Mouse (Mus musculus) MEL-GATA-1-ER (cell line): ENCODE data around the gene 4930590J08Rik.
"Not testable (repeated sequence)": the region's sequence is repeated elsewhere in the genome, so short reads cannot be mapped to it uniquely, and the experiment has no call there.

Experiments used
- DNase-seq: peaks from one replicate; pipeline ENCODE4 v3.0.0-alpha.2; 2012; ENCODE audit warnings: low read depth; ENCODE audit errors: extremely low read depth

4930590J08Rik gene

GRCm38 (mm10) chr6:91902509-91902908, at the start of gene 4930590J08Rik:
Gene 4930590J08Rik (plus strand): TSS chr6:91902809.
- DNase-seq: not testable (repeated sequence)

DNA sequence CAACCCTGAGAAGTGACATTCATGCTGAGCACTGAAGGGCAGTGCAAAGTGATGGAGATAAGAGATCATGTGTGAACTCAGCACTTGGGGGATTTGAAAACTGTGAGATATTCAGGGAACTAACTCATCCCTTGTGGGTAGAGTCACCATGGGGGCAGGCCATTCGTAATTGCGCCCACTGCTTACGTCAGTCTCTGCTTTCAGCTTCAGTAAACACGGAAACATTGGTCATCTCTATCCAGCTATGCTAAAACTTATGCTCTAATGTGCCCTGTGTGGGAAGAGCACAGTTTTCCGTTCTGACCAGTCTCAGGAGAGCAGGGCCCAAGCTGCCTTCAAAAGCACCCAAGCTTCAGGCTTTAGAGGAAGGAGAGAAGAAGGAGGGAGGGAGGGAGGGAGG, 44.3 kb upstream of the 4930590J08Rik start:
- DNase-seq: no peak

DNA sequence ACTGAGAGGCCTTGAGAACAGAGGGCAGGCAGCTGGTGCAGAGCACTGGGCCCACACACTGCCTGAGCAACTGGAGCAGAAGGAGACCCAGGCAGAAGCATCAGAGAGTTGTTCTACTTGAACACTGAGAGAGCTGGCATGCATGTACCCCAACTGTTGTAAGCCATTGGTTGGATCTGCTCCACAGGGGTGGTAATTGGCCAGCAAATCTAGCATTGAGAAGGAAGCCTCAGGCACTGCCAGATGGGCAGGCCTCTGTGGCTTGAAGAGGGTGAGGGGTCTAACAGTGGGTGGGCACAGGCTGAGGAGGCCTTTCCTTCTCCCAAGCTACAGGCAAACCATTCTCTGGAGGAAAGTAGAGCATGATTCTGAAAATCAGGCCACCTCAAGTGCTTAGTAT, 39.8 kb upstream of the 4930590J08Rik start:
- no peak for DNase-seq

- no peak for DNase-seq
These were observed 38.0 kb upstream of the 4930590J08Rik start for GRCm38 (mm10) chr6:91864595-91864994.

- DNase-seq: no peak
These were observed 37.0 kb upstream of the 4930590J08Rik start for GRCm38 (mm10) chr6:91865601-91866000.

GRCm38 (mm10) chr6:91868091-91868490, 34.5 kb upstream of the 4930590J08Rik start:
- no peak for DNase-seq

DNA sequence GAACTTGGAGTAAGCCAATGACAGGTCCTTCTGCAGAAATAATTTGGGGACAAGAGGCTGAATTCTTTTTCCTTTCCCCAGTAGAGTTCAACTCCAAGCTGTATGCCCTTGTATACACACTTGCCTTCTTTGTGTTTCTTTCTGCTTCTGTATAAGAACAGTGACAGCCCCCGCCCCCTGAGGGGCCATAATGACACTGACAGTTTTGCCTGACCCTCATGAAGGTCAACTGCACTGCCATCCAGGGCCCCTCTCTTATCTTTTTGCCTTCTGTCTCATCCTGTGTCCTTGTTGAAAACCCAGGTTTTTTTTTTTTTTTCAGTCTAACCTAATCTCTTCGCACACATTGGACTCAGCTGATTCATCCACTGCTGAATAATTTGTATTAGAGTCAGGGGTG, 29.8 kb upstream of the 4930590J08Rik start:
- DNase-seq: no peak

DNA sequence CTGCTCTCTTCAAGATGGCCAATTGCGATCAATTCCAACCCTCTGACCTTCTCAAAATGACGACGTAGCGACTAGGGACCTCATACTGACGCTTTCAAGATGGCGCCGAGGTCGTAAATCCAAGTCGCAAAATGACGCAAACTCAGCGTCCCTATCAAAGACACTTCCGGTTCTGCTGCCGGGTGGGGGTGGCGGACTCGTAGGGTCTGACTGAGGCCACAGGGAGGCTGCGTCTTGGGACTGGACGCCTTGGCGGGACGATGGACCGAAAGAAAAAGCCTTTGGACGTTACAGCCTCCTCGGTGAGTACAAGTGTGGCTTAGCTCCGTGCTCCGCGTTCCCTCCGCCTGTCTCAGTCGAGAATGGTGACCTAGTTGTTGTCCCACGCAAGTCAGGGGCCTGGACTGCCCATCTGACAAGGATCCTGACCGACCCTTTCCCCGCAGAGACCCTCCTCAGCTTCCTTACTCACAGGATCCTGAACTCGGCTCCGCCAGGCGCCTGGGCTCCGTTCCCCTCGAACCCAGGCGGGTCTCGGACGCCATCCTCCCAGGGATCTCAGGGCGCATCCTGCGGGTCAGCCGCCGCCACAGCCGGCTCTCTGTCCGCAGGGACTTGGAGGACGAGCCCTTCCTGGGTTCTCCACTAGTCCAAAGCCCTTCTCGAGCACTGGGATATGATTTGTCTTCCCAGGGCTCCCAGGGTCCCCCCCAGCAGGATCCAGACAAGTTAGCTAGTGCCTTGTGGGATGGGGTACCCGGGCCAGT, 24.5 kb upstream of the 4930590J08Rik start, which contains the start of gene Ccdc174:
TSS of gene Ccdc174 (plus strand) at position 169 of the 767 bp plus-strand sequence.
- DNase-seq: peak; percentile 97

DNA sequence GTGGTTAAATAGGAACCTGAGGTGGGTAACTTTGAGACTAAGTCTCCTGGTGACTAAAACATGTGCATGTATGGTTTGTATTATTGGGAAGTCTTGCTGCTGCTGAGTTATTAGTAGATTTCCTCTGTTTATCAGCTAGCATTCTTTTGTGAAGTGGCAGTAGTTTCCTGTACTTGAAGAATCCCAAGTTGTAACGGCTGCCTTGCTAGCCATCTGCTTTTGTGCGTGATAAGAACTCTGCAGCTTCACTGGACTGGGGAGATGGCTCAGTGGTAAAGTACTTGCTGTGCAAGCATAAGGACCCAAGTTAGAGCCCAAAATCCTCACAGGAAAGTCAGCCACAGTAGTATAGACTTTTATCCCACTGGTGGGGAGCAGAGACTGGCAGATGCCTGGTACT, 18.8 kb upstream of the 4930590J08Rik start:
- DNase-seq: no peak

GRCm38 (mm10) chr6:91889255-91889906, 13.2 kb upstream of the 4930590J08Rik start:
- no peak for DNase-seq

DNA sequence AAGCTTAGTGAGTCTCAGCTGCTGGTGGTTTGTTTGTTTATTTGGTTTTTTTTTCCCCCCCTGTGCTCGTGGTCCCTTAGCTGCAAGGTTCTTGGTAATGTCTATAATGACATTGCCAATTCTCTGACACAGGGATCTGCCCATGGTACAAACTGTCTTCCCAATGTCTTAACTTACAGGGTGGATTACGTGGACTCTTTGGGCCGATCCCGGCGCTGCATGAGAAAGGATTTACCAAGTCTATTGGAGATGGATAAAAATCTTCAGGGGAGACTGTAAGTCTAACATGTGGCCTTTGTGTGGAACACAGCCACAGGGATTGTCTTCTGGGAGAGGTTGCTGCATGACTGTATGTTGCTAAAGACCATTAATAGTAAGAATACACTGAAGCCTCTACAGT, 12.0 kb upstream of the 4930590J08Rik start:
- no peak for DNase-seq

- DNase-seq: no peak
These were observed 10.8 kb upstream of the 4930590J08Rik start for GRCm38 (mm10) chr6:91891776-91892175.

- DNase-seq: no peak
These were observed 5.8 kb upstream of the 4930590J08Rik start for GRCm38 (mm10) chr6:91896783-91897182.

GRCm38 (mm10) chr6:91901505-91901904, 1.1 kb upstream of the 4930590J08Rik start:
- DNase-seq: peak; percentile 38

GRCm38 (mm10) chr6:91914011-91914410, 11.4 kb downstream of the 4930590J08Rik start:
- DNase-seq: no peak

- DNase-seq: no peak
These were observed 14.7 kb downstream of the 4930590J08Rik start for GRCm38 (mm10) chr6:91917286-91917685.

- no peak for DNase-seq
These were observed 15.1 kb downstream of the 4930590J08Rik start for GRCm38 (mm10) chr6:91917716-91918115.

GRCm38 (mm10) chr6:91931231-91931630, 28.6 kb downstream of the 4930590J08Rik start:
- DNase-seq: no peak

DNA sequence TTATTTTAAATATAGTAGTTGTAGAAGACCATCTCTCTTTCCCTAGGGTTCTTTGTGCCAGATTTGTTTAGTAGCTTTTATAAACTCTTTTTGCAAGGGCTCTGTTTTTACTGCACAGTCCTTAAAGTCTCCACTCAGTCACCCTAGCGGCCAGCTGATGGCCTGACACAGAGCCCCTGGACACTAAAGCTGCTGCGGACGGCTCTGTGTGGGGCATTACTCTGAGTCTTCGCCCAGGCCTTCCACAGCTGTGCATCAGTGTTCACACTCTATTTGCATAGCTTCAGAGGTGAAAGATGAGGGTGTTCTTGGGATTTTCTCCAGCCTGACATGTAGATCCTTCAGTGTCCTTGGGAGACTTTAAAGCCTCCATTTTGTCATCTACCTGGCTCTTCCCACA, 35.9 kb downstream of the 4930590J08Rik start:
- no peak for DNase-seq

- DNase-seq: no peak
These were observed 45.8 kb downstream of the 4930590J08Rik start for GRCm38 (mm10) chr6:91948426-91948825.

DNA sequence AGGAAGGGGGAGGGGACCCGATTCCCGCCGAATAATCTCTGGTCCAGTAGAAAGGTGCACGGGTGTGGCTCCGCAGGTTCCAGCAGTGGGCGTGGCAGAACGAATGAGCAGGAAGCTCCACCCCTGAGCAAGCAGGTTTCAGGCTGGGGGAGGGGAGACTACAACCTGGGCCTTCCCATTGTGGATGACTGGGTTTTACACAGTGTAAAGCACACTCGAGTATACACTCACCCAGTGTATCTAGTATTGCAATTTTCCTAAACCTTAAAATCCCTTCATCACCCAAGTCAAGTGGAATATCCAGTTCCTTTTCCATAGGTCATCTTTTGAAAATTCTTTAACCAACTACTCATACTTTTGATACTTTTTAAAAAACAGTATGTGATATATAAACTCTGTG, 55.4 kb downstream of the 4930590J08Rik start:
- DNase-seq: not testable (repeated sequence)

- DNase-seq: no peak
These were observed 57.6 kb downstream of the 4930590J08Rik start for GRCm38 (mm10) chr6:91960028-91960811.
